Comparison of ENCODE assay signal across 8 mouse cellular contexts in the genomic region with DNA sequence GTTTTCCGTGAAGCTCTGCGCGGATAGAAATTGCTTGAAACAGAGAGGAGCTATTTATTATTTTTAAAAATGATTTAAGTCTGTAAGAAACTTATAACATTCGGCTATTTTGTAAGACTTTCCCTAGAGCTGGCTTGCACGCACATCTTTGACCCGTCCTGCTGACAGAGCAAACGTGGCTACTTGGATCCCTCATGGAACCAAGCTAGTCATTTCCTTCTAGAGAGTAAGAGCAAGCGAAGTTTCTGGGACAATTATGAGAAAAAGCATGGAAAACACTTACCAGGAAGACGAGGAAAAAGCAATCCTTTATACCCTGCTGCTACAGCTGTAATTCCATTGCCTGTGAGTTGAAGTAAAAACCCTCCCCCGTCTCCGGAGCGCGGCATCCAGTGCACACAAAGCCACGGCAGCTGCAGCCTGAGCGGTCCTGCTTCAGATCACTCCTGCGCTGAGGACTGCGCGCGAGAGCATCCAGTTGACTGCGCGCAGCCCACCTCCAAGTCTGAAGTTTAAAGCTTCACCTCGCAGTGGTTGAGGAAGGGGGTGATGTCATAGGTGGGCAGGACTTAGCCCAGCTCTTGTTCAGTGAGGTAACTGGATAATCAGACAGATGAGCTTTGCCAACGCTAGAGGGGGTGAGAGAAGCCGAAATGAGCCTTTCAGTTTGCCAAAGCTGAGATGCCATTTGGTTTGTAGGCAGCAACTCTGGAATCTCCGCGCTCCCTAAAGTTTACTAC. TPM values are rescaled to one million over a fixed set of nuclear protein-coding genes. Genes with fewer than 3 reads are reported as not detected.
A peak's percentile ranks its signal among the peaks of the same experiment; 100 is the strongest.
DNase-seq lines count a peak whose midpoint lies in the region; TF ChIP-seq lines count a peak whose summit lies in the region.

A gene (minus strand): TSS at position 507 of the 740 bp plus-strand sequence.

- TF ChIP-seq CTCF in cerebellum, adult 2 months (IDR thresholded peaks at IDR 0.05; ENCODE audit: borderline replicate concordance, insufficient read depth, low read depth, low read length): peak; percentile 78
- TF ChIP-seq CTCF in layer of hippocampus, adult 2 months (conservative IDR thresholded peaks at IDR 0.05): peak; percentile 88
- peak; percentile 36; the same call in 1 of the 2 replicates for TF ChIP-seq CTCF in olfactory bulb, adult 2 months (IDR thresholded peaks at IDR 0.05; ENCODE audit: insufficient read depth, low read depth, low read length)

- no peaks in the 10 kb centered on the region for H3K4me1 ChIP-seq in cerebellum, adult 2 months (ENCODE audit: control insufficient read depth, insufficient read depth, low read length)
- H3K4me1 ChIP-seq in olfactory bulb, adult 2 months (ENCODE audit: control insufficient read depth, insufficient read depth, low read length): no peaks in the 10 kb centered on the region

- TF ChIP-seq POLR2A in cerebellum, adult 2 months (IDR thresholded peaks at IDR 0.05; ENCODE audit: borderline replicate concordance, insufficient read depth, low read length): peak; percentile 98
- TF ChIP-seq POLR2A in olfactory bulb, adult 2 months (IDR thresholded peaks at IDR 0.05; ENCODE audit: insufficient read depth, low read depth, low read length): peak; percentile 87

- H3K27ac ChIP-seq in cerebellum, adult 2 months (ENCODE audit: insufficient read depth, low read length): peak within 1 kb of the TSS; percentile 77
- peak within 1 kb of the TSS; percentile 90 for H3K27ac ChIP-seq in layer of hippocampus, adult 2 months
- H3K27ac ChIP-seq in olfactory bulb, adult 2 months (ENCODE audit: insufficient read depth, low read depth, low read length): 0 out of 2 replicates have a peak within 1 kb of the TSS, but pooled peaks have one; percentile 40

- no peaks in the 10 kb centered on the region for H3K27me3 ChIP-seq in cerebellum, adult 2 months (ENCODE audit: control insufficient read depth, insufficient read depth, low read length)

- peak within 1 kb of the TSS; percentile 60 for H3K4me3 ChIP-seq in cerebellum, adult 2 months (replicated peaks; ENCODE audit: insufficient read depth, low read depth, low read length)
- H3K4me3 ChIP-seq in layer of hippocampus, adult 2 months: peak within 1 kb of the TSS; percentile 90
- H3K4me3 ChIP-seq in olfactory bulb, adult 2 months (ENCODE audit: insufficient read depth, low read depth, low read length): peak within 1 kb of the TSS; percentile 45

- under 1% methylated on average over 26 of the region's 26 CpGs for WGBS in cerebellum, adult 2 months
- WGBS in olfactory bulb, adult 2 months: under 1% methylated on average over 26 of the region's 26 CpGs

- DNase-seq in Muller cell, postnatal 12 days (ENCODE audit: inconsistent ontology term): peak; percentile 93
- DNase-seq in cerebellum, adult 2 months: peak; percentile 92 to 96
- DNase-seq in forelimb bud, embryonic 11.5 days (ENCODE audit: low read depth, low spot score): peak; percentile 98
- peak; percentile 83 for DNase-seq in heart, postnatal 4 days
- peak; percentile 90 to 96 for DNase-seq in layer of hippocampus, adult 2 months (ENCODE audit: low spot score in 2 of 2)
- DNase-seq in lung, adult 18-20 months: peak; percentile 91 to 94
- peak; percentile 26 to 44 for DNase-seq in thymus, postnatal 36 days

RNA-seq across cellular contexts. Expression of the gene that starts here (rescaled TPM):
- polyA plus RNA-seq in cerebellum, adult 2 months (2012; rRNA removed): 11.8 and 13.1 TPM in 2 replicates
- 1 to 10 TPM in 1 of 2 experiments, under 1 TPM in 1; 0.86 to 1.3 TPM for total RNA-seq in heart, postnatal 4 days (2021)
- total RNA-seq in layer of hippocampus, adult 2 months (2021): 10 to 100 TPM; 35.1 to 41.4 TPM
- not detected in 2 replicates for polyA plus RNA-seq in olfactory bulb, adult 2 months (2012; ENCODE audit: insufficient read depth, insufficient read length, low replicate concordance, missing spikeins)

Comparison
In these comparisons a context has a peak if more than half of its experiments do, and no peak if none do; other contexts are left out.
1. Peak in every context shown above with its lines: DNase-seq, H3K4me3 ChIP-seq and H3K27ac ChIP-seq.
2. RNA of the gene that starts here (total RNA-seq): 35.1 to 41.4 TPM in layer of hippocampus, adult 2 months; 0.86 to 1.3 TPM in heart, postnatal 4 days; every median in the first group is over 10 times any median in the second.
3. RNA of the gene that starts here (polyA plus RNA-seq): 11.8 to 13.1 TPM in cerebellum, adult 2 months; not detected in olfactory bulb, adult 2 months; every median in the first group is over 10 times any median in the second.
4. DNase-seq: peak in every context shown above with its lines; median percentile 98 in forelimb bud, embryonic 11.5 days; 94 in cerebellum, adult 2 months; 93 in Muller cell, postnatal 12 days; 93 in layer of hippocampus, adult 2 months; 92 in lung, adult 18-20 months; 83 in heart, postnatal 4 days; 35 in thymus, postnatal 36 days.
5. H3K27ac ChIP-seq: peak in every context shown above with its lines; median percentile 90 in layer of hippocampus, adult 2 months; 77 in cerebellum, adult 2 months; 40 in olfactory bulb, adult 2 months.
6. CTCF ChIP-seq: peak in every context shown above with its lines; median percentile 88 in layer of hippocampus, adult 2 months; 78 in cerebellum, adult 2 months; 36 in olfactory bulb, adult 2 months.